Mouse (Mus musculus) CH12.LX (cell line): ENCODE data around the gene Ogg1. TPM values are rescaled to one million over a fixed set of nuclear protein-coding genes. Genes with fewer than 3 reads are reported as not detected.

ENCODE experiments used
- DNase-seq: peaks from one replicate; pipeline ENCODE4 v3.0.0-alpha.2; 2013; ENCODE audit errors: extremely low read depth
- H3K27ac ChIP-seq: 2 replicates; pipeline ENCODE4 v1.5.1; 2012; ENCODE audit warnings: low read depth, mild to moderate bottlenecking, control low read depth, moderate library complexity; ENCODE audit not compliant: insufficient read depth
- H3K27me3 ChIP-seq: replicated peaks from 2 replicates; pipeline ENCODE3; 2012; ENCODE audit warnings: inconsistent platforms
- H3K36me3 ChIP-seq, 2 experiments: replicated peaks in 1 of 2; 2 replicates each; pipeline versions ENCODE3 to v1.6.1; 2012; ENCODE audit warnings: inconsistent platforms in 1 of 2, low read length in 1 of 2, mild to moderate bottlenecking in 1 of 2, mixed read lengths in 1 of 2, moderate library complexity in 1 of 2; ENCODE audit not compliant: control insufficient read depth in 1 of 2, insufficient read depth in 1 of 2
- H3K4me1 ChIP-seq, 2 experiments: 2 replicates each; pipeline ENCODE4 v1.6.1; 2012; ENCODE audit warnings: inconsistent platforms in 1 of 2, moderate library complexity in 1 of 2; ENCODE audit not compliant: insufficient read depth in 2 of 2, control insufficient read depth in 1 of 2
- H3K4me2 ChIP-seq: 2 replicates; pipeline ENCODE4 v1.6.1; 2012; ENCODE audit warnings: low read depth, mild to moderate bottlenecking, control low read depth; ENCODE audit not compliant: poor library complexity, insufficient read depth, severe bottlenecking
- H3K4me3 ChIP-seq, 3 experiments: fragments of 150-350 bp in 1 of 3; sonication (generic) in 1 of 3; replicated peaks in 1 of 3; 2 replicates each; pipeline versions ENCODE3 to v1.5.1; 2011 to 2012; ENCODE audit warnings: low read depth in 2 of 3, low read length in 2 of 3, mild to moderate bottlenecking in 2 of 3, moderate library complexity in 2 of 3, control low read depth in 1 of 3, improper control_type of control experiment in 1 of 3, inconsistent platforms in 1 of 3, mixed read lengths in 1 of 3; ENCODE audit not compliant: poor library complexity in 1 of 3
- H3K79me2 ChIP-seq: replicated peaks from 2 replicates; pipeline ENCODE4 v1.6.1; 2012; ENCODE audit warnings: mild to moderate bottlenecking, moderate library complexity; ENCODE audit not compliant: control insufficient read depth, poor library complexity, insufficient read depth, severe bottlenecking; ENCODE audit errors: extremely low read depth
- H3K9ac ChIP-seq: 2 replicates; pipeline ENCODE4 v1.6.1; 2012; ENCODE audit warnings: low read depth, mild to moderate bottlenecking, control low read depth, moderate library complexity; ENCODE audit not compliant: insufficient read depth
- H3K9me3 ChIP-seq: replicated peaks from 2 replicates; pipeline ENCODE3; 2012; ENCODE audit warnings: low read length, inconsistent platforms, mixed read lengths
- BHLHE40 ChIP-seq: IDR thresholded peaks from 2 replicates; pipeline ENCODE4 v1.6.1; 2011; ENCODE audit warnings: mild to moderate bottlenecking, low read depth, low read length, improper control_type of control experiment
- CHD2 ChIP-seq: IDR thresholded peaks from 2 replicates; pipeline ENCODE4 v1.6.1; 2011; ENCODE audit warnings: low read length, improper control_type of control experiment
- CTCF ChIP-seq, 2 experiments: IDR thresholded peaks in 1 of 2; conservative IDR thresholded peaks in 1 of 2; 2 replicates each; pipeline ENCODE4 v1.5.1; 2011 to 2012; ENCODE audit warnings: low read depth in 2 of 2, low read length in 2 of 2, improper control_type of control experiment in 1 of 2, inconsistent platforms in 1 of 2, mild to moderate bottlenecking in 1 of 2, moderate library complexity in 1 of 2
- E2F4 ChIP-seq: IDR thresholded peaks from 2 replicates; pipeline ENCODE4 v1.6.1; 2011; ENCODE audit warnings: low read depth, low read length, improper control_type of control experiment; ENCODE audit not compliant: insufficient replicate concordance
- ELF1 ChIP-seq: IDR thresholded peaks from 2 replicates; pipeline ENCODE4 v1.6.1; 2014; ENCODE audit warnings: low read depth, mild to moderate bottlenecking, inconsistent platforms, low read length, improper control_type of control experiment
- EP300 ChIP-seq: IDR thresholded peaks from 2 replicates; pipeline ENCODE4 v1.6.1; 2011; ENCODE audit warnings: low read length, improper control_type of control experiment
- GABPA ChIP-seq: IDR thresholded peaks from 2 replicates; pipeline ENCODE4 v1.6.1; 2012; ENCODE audit warnings: low read depth, low read length, improper control_type of control experiment, inconsistent platforms; ENCODE audit not compliant: insufficient replicate concordance
- HCFC1 ChIP-seq: IDR thresholded peaks from 2 replicates; pipeline ENCODE4 v1.6.1; 2012; ENCODE audit warnings: low read depth, mild to moderate bottlenecking, inconsistent platforms, low read length, improper control_type of control experiment
- JUN ChIP-seq: IDR thresholded peaks from 2 replicates; pipeline ENCODE4 v1.6.1; 2011; ENCODE audit warnings: low read depth, mild to moderate bottlenecking, low read length, improper control_type of control experiment, moderate library complexity; ENCODE audit not compliant: insufficient read depth
- JUND ChIP-seq: conservative IDR thresholded peaks from 2 replicates; pipeline ENCODE4 v1.6.1; 2011; ENCODE audit warnings: low read depth, low read length, improper control_type of control experiment
- KAT2A ChIP-seq: IDR thresholded peaks from 2 replicates; pipeline ENCODE4 v1.6.1; 2012; ENCODE audit warnings: low read length, improper control_type of control experiment, inconsistent platforms; ENCODE audit not compliant: insufficient replicate concordance
- MAX ChIP-seq: IDR thresholded peaks from 2 replicates; pipeline ENCODE4 v1.6.1; 2011; ENCODE audit warnings: low read length, improper control_type of control experiment
- MAZ ChIP-seq: IDR thresholded peaks from 2 replicates; pipeline ENCODE4 v1.6.1; 2012; ENCODE audit warnings: low read depth, mild to moderate bottlenecking, inconsistent platforms, low read length, improper control_type of control experiment, moderate library complexity
- MEF2A ChIP-seq: IDR thresholded peaks from 2 replicates; pipeline ENCODE4 v1.6.1; 2014; ENCODE audit warnings: low read depth, mild to moderate bottlenecking, inconsistent platforms, low read length, improper control_type of control experiment, borderline replicate concordance
- NRF1 ChIP-seq: IDR thresholded peaks from 2 replicates; pipeline ENCODE4 v1.6.1; 2014; ENCODE audit warnings: low read depth, mild to moderate bottlenecking, inconsistent platforms, low read length, improper control_type of control experiment, moderate library complexity
- SIN3A ChIP-seq: IDR thresholded peaks from 2 replicates; pipeline ENCODE4 v1.6.1; 2012; ENCODE audit warnings: low read length, improper control_type of control experiment, inconsistent platforms
- SMC3 ChIP-seq: IDR thresholded peaks from 2 replicates; pipeline ENCODE4 v1.6.1; 2011; ENCODE audit warnings: low read depth, low read length, improper control_type of control experiment
- TBP ChIP-seq: conservative IDR thresholded peaks from 2 replicates; pipeline ENCODE4 v1.6.1; 2011; ENCODE audit warnings: low read depth, low read length, improper control_type of control experiment
- UBTF ChIP-seq: IDR thresholded peaks from 2 replicates; pipeline ENCODE4 v1.6.1; 2012; ENCODE audit warnings: low read depth, mild to moderate bottlenecking, inconsistent platforms, low read length, improper control_type of control experiment, moderate library complexity
- USF1 ChIP-seq: IDR thresholded peaks from 2 replicates; pipeline ENCODE4 v1.6.1; 2014; ENCODE audit warnings: low read depth, mild to moderate bottlenecking, inconsistent platforms, low read length, improper control_type of control experiment
- USF2 ChIP-seq: conservative IDR thresholded peaks from 2 replicates; pipeline ENCODE4 v1.6.1; 2011; ENCODE audit warnings: low read depth, low read length, improper control_type of control experiment
- ZC3H11A ChIP-seq: IDR thresholded peaks from 2 replicates; pipeline ENCODE4 v1.6.1; 2012; ENCODE audit warnings: low read depth, mild to moderate bottlenecking, inconsistent platforms, low read length, improper control_type of control experiment
- ZKSCAN1 ChIP-seq: IDR thresholded peaks from 2 replicates; pipeline ENCODE4 v1.6.1; 2012; ENCODE audit warnings: low read depth, inconsistent platforms, low read length, improper control_type of control experiment, borderline replicate concordance
- ZMIZ1 ChIP-seq: IDR thresholded peaks from 2 replicates; pipeline ENCODE4 v1.6.1; 2012; ENCODE audit warnings: low read depth, mild to moderate bottlenecking, inconsistent platforms, low read length, improper control_type of control experiment
- ZNF384 ChIP-seq: IDR thresholded peaks from 2 replicates; pipeline ENCODE4 v1.6.1; 2012; ENCODE audit warnings: low read depth, low read length, improper control_type of control experiment, inconsistent platforms
- dilution Hi-C: fragments of 300-500 bp; cut with MboI; formaldehyde crosslinking; loops from 2 replicates; pipeline ENCODE4 v1.14.3; 2020; ENCODE audit warnings: low sequenced_read_pairs; ENCODE audit not compliant: extremely low pct_unique_long_range_greater_than_20kb, extremely low pct_ligation_motif_present
- in situ Hi-C: fragments of 300-500 bp; cut with MboI; formaldehyde crosslinking; loops from 3 replicates; pipeline ENCODE4 v1.14.3; 2019; ENCODE audit warnings: low sequenced_read_pairs, low pct_ligation_motif_present, low pct_unique_long_range_greater_than_20kb, mixed read lengths
- polyA plus RNA-seq: library from polyadenylated mRNA; unstranded; fragments of >175 nt; gene quantifications from 2 replicates; pipeline ENCODE4 v1.2.1, GENCODE M21; 2012; ENCODE audit warnings: low read depth; ENCODE audit not compliant: insufficient read length
- total RNA-seq, 2 experiments: library from RNA; depleted of rRNA; stranded (reverse); fragments of 300-350 nt in 1 of 2; fragments of >200 nt in 1 of 2; gene quantifications; 2 replicates each; pipeline ENCODE4 v1.2.3; 2012 to 2014

Gene Ogg1
- total and polyA plus RNA-seq, 3 experiments, result 13.8 to 20.1 (median 14.5) TPM

- no peak overlapping the region for H3K27ac ChIP-seq
- TF ChIP-seq USF2 (no peak), TBP (no peak), GABPA (no peak), NRF1 (no peak), ZMIZ1 (no peak), ZKSCAN1 (no peak), JUND (no peak), CHD2 (no peak), UBTF (no peak), SMC3 (no peak), MAZ (no peak), HCFC1 (no peak), MEF2A (no peak), JUN (no peak), E2F4 (no peak), ZNF384 (no peak), CTCF (conservative IDR thresholded peaks at IDR 0.05 in 1 of 2, IDR thresholded peaks at IDR 0.05 in 1 of 2; ENCODE audit: low read depth in 2 of 2, low read length in 2 of 2) (no peak), BHLHE40 (no peak), KAT2A (no peak)
- no peak overlapping the region for H3K9ac ChIP-seq
- H3K79me2 ChIP-seq, result no peaks in the 10 kb centered on the region
- 0 out of 4 replicates have a peak, but pooled peaks cover 0 to 2% of the 10 kb centered on the region in 2 experiments for H3K4me1 ChIP-seq
- dilution Hi-C loops, result no loop called here
- no peak overlapping the region for H3K4me2 ChIP-seq
- in situ Hi-C loops, result no loop called here
- no peak overlapping the region for H3K4me3 ChIP-seq
- DNase-seq, result no peak
- no peaks in the 10 kb centered on the region for H3K36me3 ChIP-seq
- H3K9me3 ChIP-seq, result peaks cover 2% of the 10 kb centered on the region
- H3K27me3 ChIP-seq, result no peaks in the 10 kb centered on the region
Measured at GRCm38 (mm10) chr6:113351653-113352052, 24.9 kb downstream of the Ogg1 start.

GRCm38 (mm10) chr6:113352820-113353219 is 26.0 kb downstream of the Ogg1 start:
- Histone ChIP-seq H3K9ac (no peak overlapping the region), H3K4me1 (0 out of 4 replicates have a peak, but pooled peaks cover 0 to 2% of the 10 kb centered on the region in 2 experiments), H3K36me3 (no peaks in the 10 kb centered on the region), H3K4me3 (no peak overlapping the region), H3K79me2 (no peaks in the 10 kb centered on the region), H3K9me3 (peaks cover 2% of the 10 kb centered on the region), H3K27ac (no peak overlapping the region), H3K4me2 (no peak overlapping the region), H3K27me3 (peaks cover 3% of the 10 kb centered on the region)
- TF ChIP-seq KAT2A (no peak), EP300 (no peak), JUN (no peak), ZKSCAN1 (no peak), TBP (no peak), JUND (no peak), MEF2A (no peak), BHLHE40 (no peak), NRF1 (no peak), ELF1 (no peak), SIN3A (no peak), UBTF (no peak), USF1 (no peak), GABPA (no peak), MAX (no peak), ZC3H11A (no peak), E2F4 (no peak), MAZ (no peak)
- in situ Hi-C loops (no loop called here), dilution Hi-C loops (no loop called here)
- no peak for DNase-seq
